Mouse (Mus musculus) gastrocnemius, adult 18-20 months (tissue): ENCODE data around the gene Slc39a7. TPM values are rescaled to one million over a fixed set of nuclear protein-coding genes. Genes with fewer than 3 reads are reported as not detected.

Experiments
- DNase-seq: peaks from one replicate; pipeline ENCODE4 v3.0.0; 2021; ENCODE audit warnings: low spot score
- long read RNA-seq, 2 experiments: library from polyadenylated mRNA; stranded (forward); transcript quantifications; one replicate each; pipeline ENCODE4 v2.0.0; 2021
- total RNA-seq, 2 experiments: library from RNA; stranded (reverse); gene quantifications; 2 replicates each; pipeline ENCODE4 v1.2.3; 2021

The Slc39a7 gene
- 10 to 100 TPM; 41.0 to 50.2 TPM for total RNA-seq
- long read RNA-seq, experiment 1, transcript Slc39a7-201 (7 exons, 2,320 nt) = major isoform, 34 of 61 reads
- long read RNA-seq, experiment 1, transcript Slc39a7-203 (8 exons, 1,550 nt) = minor isoform, 18 of 61 reads
- long read RNA-seq, experiment 1, partial matches to known transcripts = 1 of 61 reads
- long read RNA-seq, experiment 1, other reads (novel, unspliced or antisense) = 5 of 61 reads
- long read RNA-seq, experiment 2, transcript Slc39a7-203 (8 exons, 1,550 nt) = minor isoform, 15 of 80 reads
- long read RNA-seq, experiment 2, transcript Slc39a7-201 (7 exons, 2,320 nt) = major isoform, 44 of 80 reads
- long read RNA-seq, experiment 2, partial matches to known transcripts = 7 of 80 reads
- long read RNA-seq, experiment 2, other reads (novel, unspliced or antisense) = 10 of 80 reads

DNA sequence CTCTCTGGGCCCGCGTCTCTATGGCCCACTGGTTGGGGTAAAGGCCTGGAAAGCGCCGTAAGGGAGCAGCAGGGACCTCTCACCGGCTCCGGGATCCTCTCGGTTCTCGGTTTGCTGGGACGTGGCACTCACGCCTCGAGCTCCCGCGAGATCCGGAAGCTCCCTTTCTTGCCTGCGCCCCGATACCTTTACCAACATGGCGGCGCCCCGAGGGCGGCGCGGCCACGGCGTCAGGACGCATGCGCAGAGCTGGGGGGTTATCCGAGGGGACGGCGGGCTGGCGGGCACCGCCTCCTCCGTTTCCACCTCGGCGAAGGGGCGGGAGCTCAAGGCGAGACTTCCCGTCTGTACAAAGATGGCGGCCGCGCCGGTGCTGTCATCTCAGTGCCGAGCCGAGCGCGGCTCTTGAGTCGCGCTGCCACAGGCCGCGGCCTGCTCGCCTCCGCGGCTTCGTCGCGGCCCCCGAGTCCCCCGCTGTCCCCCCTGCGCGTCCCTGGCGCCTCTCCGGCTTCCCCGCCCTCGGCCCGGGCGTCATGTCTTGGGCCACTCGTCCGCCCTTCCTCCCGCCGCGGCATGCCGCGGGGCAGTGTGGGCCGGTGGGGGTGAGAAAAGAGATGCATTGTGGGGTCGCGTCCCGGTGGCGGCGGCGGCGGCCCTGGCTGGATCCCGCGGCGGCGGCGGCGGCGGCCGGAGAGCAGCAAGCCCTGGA is at the start of gene Slc39a7, which contains the start of gene Rxrb:
Slc39a7 (minus strand) TSS at position 218 of the 709 bp plus-strand sequence.
Rxrb (plus strand) TSS at position 348 of the 709 bp plus-strand sequence.
- peak; percentile 98 for DNase-seq

- DNase-seq = peak; percentile 45
Measured at GRCm38 (mm10) chr17:34079621-34080020, 48.1 kb upstream of the Slc39a7 start.

- no peak for DNase-seq
Measured at GRCm38 (mm10) chr17:34079002-34079401, 47.5 kb upstream of the Slc39a7 start.

DNA sequence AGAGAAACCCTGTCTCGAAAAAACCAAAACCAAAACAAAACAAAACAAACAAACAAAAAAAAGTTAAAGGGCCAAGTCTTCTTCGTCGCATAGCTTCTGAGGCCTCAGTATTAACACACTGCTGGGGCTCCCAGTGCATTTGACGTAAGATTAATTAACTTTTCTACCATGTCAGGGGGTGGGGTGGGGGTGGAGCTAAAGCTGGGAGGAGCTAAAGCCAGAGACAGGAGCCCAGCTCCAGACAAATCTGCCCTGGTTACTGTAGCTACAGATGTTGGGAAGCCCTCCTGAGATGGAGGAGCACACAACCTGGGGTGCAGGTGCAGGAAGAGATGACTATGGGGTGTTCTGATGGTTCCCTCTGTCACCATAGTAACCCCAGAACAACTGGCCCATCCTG is 46.7 kb upstream of the Slc39a7 start:
- no peak for DNase-seq

GRCm38 (mm10) chr17:34077549-34077948 is 46.1 kb upstream of the Slc39a7 start:
- DNase-seq = peak; percentile 70

DNA sequence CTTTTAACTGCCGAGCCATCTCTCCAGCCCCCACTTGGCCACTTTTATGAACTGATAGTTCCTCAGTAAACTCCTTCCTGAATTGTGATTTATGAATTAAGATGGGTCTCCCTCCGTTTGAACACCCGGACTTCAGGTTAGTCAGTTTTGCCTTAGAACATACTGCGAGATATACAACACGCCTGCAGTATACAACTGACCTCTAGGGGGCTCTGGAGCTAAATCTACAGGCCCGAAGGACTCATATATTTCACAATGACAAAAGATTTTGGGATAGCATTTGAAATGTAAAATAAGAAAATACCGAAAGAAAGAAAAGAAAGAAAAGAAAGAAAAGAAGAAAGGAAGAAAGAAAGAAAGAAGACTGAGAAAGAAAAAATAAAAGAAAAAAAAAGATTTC is 43.8 kb upstream of the Slc39a7 start:
- peak; percentile 70 for DNase-seq

GRCm38 (mm10) chr17:34072091-34072490 is 40.6 kb upstream of the Slc39a7 start:
- DNase-seq = no peak

- DNase-seq = no peak
Measured at GRCm38 (mm10) chr17:34068864-34069263, 37.4 kb upstream of the Slc39a7 start.

- DNase-seq = no peak
Measured at GRCm38 (mm10) chr17:34057224-34057623, 25.7 kb upstream of the Slc39a7 start.

- DNase-seq = no peak
Measured at GRCm38 (mm10) chr17:34047404-34048050, 16.0 kb upstream of the Slc39a7 start.

DNA sequence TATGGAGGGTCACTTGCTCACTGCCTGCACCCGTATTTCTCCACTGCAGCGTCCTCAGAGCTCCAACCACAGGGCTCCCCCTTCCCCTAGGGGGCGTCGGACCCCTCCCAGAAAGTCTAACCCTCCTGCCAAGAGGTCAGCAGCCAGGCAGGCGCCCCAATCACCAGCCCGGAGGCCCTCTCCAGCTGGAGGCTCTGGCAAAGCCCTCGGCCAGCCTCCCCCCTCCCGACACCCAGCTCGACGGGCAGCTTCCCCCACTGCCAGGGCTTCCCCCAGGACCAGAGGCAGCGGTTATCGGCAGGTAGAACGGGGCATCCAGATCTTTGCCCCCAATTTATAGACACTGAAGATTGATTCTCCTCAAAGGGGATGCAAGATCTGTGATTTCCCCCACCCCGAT is 14.5 kb upstream of the Slc39a7 start:
- no peak for DNase-seq

- peak; percentile 88 for DNase-seq
Measured at GRCm38 (mm10) chr17:34039562-34040450, 8.3 kb upstream of the Slc39a7 start.

DNA sequence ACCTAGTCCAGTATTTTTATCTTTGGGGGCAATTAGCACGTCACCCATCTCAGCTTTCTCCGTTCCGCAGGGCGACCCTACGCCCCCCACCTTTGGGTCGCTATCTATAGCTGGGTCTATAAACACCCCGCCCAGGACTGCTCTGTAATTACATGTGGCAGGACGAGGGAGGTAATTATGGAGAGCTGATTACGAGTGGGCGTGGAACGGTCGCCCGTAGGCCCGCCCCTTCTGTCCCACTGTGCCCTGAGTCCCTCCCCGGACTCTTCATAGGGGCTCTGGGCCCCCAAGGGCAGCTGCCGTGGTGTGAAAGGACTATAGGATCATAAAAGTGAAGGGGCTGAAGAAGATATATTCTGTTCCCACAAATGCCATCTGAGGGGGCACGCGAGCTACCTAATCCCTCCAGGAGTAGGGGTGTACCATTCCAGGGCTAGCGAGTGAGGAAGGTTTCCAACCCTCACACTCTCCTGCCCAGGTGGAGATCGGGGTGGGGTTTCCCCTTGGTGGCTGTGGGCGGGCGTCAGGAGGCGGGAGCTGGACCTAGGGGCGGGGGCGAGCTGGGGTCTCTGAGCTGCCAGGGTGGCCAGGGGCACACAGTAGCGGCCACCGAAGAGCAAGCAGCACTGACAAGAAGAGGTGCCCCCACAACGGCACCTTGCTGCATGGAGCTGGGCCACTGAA is 7.5 kb upstream of the Slc39a7 start, which contains the start of gene Col11a2:
Col11a2 (plus strand) TSS at position 560 of the 684 bp plus-strand sequence.
- peak; percentile 13 for DNase-seq

DNA sequence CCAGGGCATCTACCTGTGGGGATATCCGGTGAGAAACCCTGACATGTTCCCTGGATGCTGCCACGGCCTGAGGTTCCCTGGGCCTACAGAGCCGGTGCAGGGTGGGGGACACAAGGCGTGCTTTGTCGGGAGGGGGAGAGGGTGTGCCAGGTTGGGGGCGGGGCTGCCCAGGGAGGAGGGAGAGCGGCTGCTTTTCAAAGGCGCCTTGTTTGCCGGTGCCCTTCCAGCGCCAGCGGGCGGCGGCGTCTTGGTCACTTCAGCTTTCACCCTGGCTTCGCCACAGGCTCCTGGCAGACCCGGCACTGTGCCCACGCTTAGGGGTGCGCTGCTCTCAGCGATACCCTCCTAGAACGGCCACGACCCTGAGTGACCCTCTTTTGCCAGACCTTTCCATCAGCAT is 7.0 kb upstream of the Slc39a7 start:
- peak; percentile 14 for DNase-seq

- DNase-seq = no peak
Measured at GRCm38 (mm10) chr17:34037241-34037640, 5.8 kb upstream of the Slc39a7 start.

- peak; percentile 15 for DNase-seq
Measured at GRCm38 (mm10) chr17:34036647-34037046, 5.2 kb upstream of the Slc39a7 start.

GRCm38 (mm10) chr17:34035517-34035916 is 4.0 kb upstream of the Slc39a7 start:
- DNase-seq = no peak

GRCm38 (mm10) chr17:34034064-34034463 is 2.6 kb upstream of the Slc39a7 start:
- DNase-seq = peak; percentile 73

DNA sequence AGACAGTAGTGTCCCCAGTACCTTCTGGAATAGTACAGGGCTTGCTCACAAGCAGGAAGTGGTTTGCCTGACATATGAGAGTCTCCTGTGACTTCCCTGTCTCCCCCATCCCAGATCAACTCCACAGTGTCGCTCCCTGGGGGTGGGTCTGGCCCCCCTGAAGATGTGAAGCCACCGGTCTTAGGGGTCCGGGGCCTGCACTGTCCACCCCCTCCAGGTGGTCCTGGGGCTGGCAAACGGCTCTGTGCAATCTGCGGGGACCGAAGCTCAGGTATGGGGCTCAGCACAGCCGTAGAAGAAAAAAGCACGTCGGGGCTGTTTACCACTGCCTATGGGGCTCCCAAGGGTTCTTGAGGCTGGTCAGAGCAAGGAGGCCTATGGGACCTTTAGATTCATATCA is 2.0 kb upstream of the Slc39a7 start:
- no peak for DNase-seq

- DNase-seq = peak; percentile 24
Measured at GRCm38 (mm10) chr17:34032806-34033205, 1.3 kb upstream of the Slc39a7 start.
